Mouse (Mus musculus): ENCODE measurements around the gene Gabbr2.

The Gabbr2 gene

DNA sequence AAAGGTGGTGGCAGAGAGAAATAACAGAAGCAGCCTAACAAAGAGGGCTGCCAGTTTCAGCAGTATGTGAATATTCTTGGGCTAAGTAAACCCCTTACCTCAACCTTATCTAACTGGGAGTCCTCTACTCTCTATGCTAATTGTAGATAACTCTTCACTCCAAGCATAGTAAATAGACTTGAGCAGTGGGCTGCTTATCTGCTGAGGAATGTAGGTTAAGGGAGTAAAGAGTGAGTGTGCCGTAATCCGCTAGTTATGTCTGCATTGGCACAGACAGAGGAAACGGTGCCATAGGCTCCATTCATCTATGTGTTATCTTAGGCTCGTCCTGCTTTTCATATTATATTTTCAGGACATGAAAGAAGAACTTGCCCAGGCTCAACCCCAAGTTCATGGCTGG, 129.0 kb downstream of the Gabbr2 start:
- no peak for DNase-seq (ENCODE audit: low spot score)

GRCm38 (mm10) chr4:46860586-46860985, 131.1 kb downstream of the Gabbr2 start:
- no peak for DNase-seq (ENCODE audit: low spot score)

GRCm38 (mm10) chr4:46858899-46859298, 132.8 kb downstream of the Gabbr2 start:
- DNase-seq (ENCODE audit: low spot score): no peak

GRCm38 (mm10) chr4:46856145-46856544, 135.5 kb downstream of the Gabbr2 start:
- no peak for DNase-seq (ENCODE audit: low spot score)

- DNase-seq (ENCODE audit: low spot score): no peak
Measured at GRCm38 (mm10) chr4:46854686-46855385, 136.8 kb downstream of the Gabbr2 start.

- DNase-seq (ENCODE audit: low spot score): no peak
Measured at GRCm38 (mm10) chr4:46853852-46854460, 137.7 kb downstream of the Gabbr2 start.

DNA sequence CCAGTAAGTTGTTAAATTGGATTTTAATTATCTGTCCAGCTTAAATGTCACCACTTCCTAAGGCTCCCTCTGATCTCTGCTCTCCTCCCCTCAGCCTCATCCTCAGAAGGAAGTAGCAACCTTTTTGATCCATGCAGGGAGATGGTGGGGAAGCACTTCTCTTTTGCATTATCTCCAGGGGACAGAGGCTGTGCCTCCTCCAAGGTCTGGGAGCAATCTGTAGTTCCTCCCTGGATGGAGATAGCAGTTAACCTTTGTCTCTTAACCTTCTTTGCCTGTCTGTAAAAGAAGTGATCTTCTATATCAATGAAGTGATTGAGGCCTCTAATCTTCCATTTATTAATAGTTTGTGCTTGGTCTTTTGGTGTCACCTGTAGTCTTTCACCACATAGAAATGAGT, 143.9 kb downstream of the Gabbr2 start:
- no peak for DNase-seq (ENCODE audit: low spot score)

GRCm38 (mm10) chr4:46846396-46846795, 145.3 kb downstream of the Gabbr2 start:
- DNase-seq (ENCODE audit: low spot score): no peak

DNA sequence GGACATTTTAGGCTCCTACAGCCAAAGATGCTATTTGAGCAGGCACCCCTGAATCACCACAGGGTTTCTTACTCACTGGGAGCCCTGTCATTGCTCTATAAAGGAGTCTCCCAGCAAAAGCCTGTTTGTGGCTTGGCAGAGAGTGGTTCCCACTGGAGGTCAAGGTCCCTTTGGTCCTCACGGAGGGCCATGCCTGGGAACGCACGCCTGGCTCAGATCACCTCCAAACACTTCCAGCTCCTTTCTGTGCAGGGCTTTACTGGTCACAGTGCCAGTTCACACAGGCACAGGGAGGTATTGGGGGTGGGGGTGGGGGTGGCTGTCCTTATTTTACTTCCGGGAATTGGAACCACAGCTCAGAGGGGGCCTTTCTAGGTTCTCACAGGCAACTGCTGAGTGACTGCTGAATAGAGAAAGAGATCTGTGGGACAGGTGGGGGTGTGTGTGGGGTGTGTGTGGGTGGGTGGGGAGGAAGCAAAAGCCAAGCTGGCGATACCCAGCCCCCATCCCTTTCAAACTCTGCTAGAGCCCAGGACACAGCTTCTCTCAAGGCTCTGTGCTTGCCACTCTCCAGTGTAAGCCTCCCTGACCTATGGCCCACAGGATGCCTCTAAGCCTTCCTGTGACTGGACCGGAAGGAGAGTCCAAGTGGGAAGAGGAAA, 146.6 kb downstream of the Gabbr2 start:
- no peak for DNase-seq (ENCODE audit: low spot score)

GRCm38 (mm10) chr4:46844567-46844966, 147.1 kb downstream of the Gabbr2 start:
- no peak for DNase-seq (ENCODE audit: low spot score)

DNA sequence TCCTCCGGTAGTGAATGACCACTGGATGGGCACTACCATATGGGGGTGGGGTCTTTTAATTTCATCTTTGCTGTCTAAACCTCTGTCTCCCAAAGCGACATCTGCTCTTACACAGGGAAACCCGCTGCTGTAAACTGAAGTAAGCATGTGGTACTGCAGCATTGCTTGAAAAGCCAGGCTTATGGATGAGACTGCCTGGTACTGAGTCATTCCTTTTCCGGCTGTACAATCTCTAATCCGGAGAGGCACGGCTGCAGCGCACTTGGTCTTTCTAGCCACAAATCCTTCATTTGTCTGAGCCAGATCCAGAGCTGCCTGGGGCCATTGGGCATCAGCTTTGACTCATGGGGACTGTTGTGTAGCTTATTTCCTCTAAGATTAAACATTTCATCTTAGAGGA, 149.1 kb downstream of the Gabbr2 start:
- DNase-seq (ENCODE audit: low spot score): no peak

DNA sequence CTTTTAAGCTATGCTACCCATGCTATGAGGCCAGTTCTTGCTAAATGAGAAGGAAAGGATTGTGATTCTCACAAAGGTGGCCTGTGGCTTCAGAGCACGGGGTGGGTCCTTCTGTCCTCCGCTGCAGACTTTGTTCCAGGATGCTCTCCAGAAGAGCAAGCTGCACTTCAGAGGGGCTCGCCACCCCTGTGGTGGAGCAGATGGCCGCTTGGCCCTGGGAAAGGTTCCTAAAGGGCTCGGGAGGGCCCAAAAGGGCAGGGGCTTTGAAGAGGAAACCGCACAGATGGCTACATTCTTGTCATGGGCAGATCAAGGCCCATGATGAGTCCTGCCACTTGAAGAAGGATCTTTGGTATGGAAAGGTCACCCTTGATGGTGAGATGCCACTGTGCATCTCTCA, 151.5 kb downstream of the Gabbr2 start:
- no peak for DNase-seq (ENCODE audit: low spot score)

DNA sequence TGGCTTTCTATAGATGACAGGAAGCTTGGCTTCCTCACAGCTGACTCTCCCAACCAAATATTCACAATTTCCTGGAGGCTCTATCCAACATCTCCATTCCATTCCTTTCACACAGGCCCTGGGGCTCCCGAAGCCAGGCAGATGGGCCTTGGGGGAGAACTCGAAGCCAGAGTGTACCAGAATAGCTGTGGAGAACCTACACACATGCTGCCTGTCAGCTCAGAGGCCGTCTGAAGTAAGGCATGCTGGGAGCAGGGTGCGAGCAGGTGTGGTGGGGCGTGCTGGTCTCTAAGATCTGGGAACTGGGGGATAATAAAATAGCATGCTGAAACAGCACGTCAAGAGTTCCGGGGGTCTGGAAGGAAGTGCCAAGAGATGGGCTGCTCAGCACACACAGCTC, 154.3 kb downstream of the Gabbr2 start:
- DNase-seq (ENCODE audit: low spot score): peak; percentile 26

DNA sequence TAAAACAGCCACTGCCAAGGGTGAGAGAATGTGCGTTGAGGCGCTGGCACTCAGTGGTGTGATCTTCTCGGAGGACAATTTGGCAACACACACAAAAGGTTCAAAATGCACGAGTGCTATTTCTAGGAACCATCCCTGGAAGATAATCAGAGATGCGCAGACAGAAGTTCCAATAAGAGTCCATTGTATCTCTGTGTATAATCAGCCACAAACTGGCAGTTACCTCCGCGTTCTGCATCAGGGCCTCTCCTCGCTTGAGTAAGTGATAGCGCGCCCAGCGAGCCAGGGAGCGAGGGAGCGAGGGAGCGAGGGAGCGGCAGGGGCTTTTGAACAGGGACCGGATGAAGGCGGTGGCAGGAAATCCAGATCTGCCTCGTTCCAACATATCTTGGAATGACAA, 155.6 kb downstream of the Gabbr2 start:
- no peak for DNase-seq (ENCODE audit: low spot score)

DNA sequence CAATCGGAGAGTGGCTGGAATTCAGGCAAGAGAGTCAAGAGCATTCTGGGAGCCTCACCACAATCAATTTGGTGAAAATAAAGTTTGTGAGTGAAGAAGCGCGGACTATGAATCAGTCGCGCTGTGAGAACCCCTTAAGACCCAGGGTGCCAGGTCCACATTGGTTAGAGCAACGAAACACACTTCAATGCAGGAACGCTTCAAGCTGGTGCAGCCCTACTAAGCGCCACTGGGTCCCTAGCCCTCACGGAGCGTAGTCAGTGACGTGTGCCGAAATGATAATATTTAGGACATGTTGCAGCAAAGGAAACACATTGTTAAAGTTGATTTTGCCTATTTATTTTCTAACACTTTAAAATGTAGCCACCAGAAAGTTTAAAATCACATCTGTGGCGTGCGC, 156.6 kb downstream of the Gabbr2 start:
- DNase-seq (ENCODE audit: low spot score): no peak

DNA sequence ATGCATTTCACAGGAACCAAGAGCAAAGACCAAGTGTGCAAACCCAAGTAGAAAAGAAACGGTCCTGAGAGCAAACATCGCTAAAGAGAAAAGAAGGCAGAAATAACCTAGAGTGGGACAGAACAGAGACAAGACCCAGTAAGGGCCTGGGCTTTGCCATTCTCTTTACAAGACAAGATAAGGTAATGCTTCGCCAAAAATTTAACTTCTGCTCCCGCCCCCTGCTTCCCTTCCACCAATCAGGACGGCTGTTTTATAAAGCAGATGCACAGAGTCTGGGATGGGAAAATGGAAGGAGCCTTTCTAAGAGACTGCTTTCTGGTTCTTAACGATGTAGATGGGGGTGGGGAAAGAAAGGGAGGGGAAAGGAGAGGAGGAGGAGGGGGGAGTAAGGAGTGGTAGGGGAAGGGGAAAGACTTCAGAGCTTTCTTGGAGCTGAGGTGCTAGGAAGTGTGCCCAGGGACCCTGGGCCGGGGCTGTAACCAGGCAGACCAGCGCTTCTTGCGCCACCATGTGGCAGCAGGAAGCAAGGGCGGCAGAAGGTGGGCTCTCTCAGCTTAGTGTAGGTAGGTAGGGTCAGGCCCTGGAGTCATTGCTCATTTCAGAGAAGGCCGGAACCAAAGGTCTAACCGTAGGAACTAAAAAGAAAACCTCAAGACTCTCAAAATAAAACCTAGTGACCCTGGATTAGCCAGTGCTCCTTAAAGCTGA, 158.7 kb downstream of the Gabbr2 start:
- no peak for DNase-seq (ENCODE audit: low spot score)

DNA sequence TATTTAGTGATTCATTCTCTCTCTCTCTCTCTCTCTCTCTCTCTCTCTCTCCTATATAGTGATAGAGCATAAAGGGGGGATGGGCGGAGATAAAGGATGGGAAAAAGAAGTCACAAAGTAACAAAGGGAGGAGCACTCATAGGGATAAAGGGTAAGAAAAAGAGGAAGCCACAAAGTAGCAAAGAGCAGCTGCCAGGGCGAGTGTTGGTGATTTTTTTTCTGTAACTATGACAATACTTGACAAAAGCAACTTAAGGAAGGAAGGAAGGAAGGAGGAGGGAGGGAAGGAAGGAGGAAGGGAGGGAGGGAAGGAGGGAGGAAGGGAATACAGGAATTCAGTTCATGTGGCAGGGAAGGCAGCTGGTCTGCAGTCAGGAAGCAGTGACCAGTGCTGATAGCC, 162.0 kb downstream of the Gabbr2 start:
- DNase-seq (ENCODE audit: low spot score): no peak

DNA sequence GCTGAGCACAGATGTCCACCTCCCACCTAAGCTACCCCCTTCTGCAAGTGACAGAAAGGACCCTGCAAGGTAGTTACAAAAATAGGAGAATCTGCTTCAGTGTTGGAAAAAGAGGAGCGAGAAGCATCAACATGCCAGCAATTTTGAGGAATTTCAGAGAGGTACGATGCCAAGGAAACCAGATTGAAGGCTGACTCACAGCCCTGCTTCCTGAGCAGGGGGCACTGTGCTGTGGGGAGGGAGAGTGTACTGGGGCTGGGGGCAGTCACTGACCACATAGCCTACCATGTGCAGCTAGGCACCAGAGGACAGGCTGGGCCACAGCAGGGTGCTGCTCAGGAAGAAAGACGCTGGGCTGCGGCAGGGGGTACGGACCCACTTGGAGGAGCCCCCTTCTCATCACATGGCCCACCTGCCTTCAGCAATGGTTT, 163.5 kb downstream of the Gabbr2 start:
- DNase-seq (ENCODE audit: low spot score): no peak

DNA sequence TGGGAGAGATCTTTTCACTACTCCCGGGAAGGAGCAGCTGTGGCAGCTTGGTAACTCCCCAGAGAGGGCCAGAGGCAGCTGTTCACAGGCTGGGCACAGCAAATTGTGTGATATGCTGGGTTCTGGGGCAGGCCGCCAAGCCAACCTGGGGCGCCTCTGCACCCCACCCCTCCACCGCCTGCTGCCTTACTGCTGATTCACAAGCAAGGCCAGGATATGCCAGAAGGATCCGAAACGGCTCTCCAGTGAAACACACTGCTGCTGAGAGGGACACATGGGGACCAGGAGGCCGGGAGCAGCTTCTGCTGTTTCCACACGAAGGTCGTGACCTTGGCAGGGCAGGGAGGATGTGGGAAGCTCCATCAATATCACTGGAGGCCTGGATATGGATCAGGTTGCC, 164.2 kb downstream of the Gabbr2 start:
- no peak for DNase-seq (ENCODE audit: low spot score)

- no peak for DNase-seq (ENCODE audit: low spot score)
Measured at GRCm38 (mm10) chr4:46825846-46826529, 165.7 kb downstream of the Gabbr2 start.

DNA sequence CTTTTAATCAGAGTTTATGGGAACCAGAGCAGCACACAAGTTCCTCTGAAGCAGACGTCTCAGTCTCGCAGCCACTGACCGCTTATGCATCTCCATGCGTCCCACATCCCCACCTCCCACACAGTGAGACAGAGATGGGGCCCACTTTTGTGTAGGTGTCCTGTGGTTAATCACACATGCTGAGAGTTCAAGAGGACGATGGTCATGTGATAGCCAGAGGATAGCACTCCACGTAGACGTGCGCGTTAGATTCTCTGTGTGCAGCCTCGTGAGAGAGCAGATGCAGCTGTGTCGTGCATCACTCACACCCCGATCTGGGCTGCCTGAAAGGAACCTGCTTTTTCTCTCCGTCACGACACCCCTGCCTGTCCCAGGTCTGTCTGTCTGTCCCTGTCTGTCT, 167.9 kb downstream of the Gabbr2 start:
- DNase-seq (ENCODE audit: low spot score): no peak

GRCm38 (mm10) chr4:46821709-46822108, 170.0 kb downstream of the Gabbr2 start:
- no peak for DNase-seq (ENCODE audit: low spot score)

All from layer of hippocampus, adult 9-10 months (tissue).